Mouse (Mus musculus): Measurements from ENCODE around the gene Akap11. TPM values are rescaled to one million over a fixed set of nuclear protein-coding genes. Genes with fewer than 3 reads are reported as not detected.

Akap11 gene
- polyA plus RNA-seq, 1 experiment = 1.6 TPM

GRCm38 (mm10) chr14:78474058-78474457 lies 62.5 kb downstream of the Akap11 start:
- no peaks in the 10 kb centered on the region for H3K36me3 ChIP-seq (ENCODE audit: control insufficient read depth, insufficient read depth, low read length)
- H3K4me1 ChIP-seq (ENCODE audit: control insufficient read depth, insufficient read depth, insufficient read length, low read length) = no peaks in the 10 kb centered on the region
- TF ChIP-seq POLR2A (IDR thresholded peaks at IDR 0.05; ENCODE audit: low read depth, low read length) (no peak), CTCF (IDR thresholded peaks at IDR 0.05; ENCODE audit: extremely low read depth, insufficient read length, insufficient replicate concordance, low read depth, low read length) (no peak)
- no peak overlapping the region for H3K4me3 ChIP-seq (ENCODE audit: low read depth, low read length)
- H3K27ac ChIP-seq (ENCODE audit: insufficient read depth, low read depth, low read length) = no peak overlapping the region
- H3K27me3 ChIP-seq (ENCODE audit: control insufficient read depth, insufficient read depth, low read length) = no peaks in the 10 kb centered on the region
- 74% methylated on average over 3 of the region's 3 CpGs for WGBS

- no peaks in the 10 kb centered on the region for H3K36me3 ChIP-seq (ENCODE audit: control insufficient read depth, insufficient read depth, low read length)
- no peak overlapping the region for H3K4me3 ChIP-seq (ENCODE audit: low read depth, low read length)
- no peaks in the 10 kb centered on the region for H3K27me3 ChIP-seq (ENCODE audit: control insufficient read depth, insufficient read depth, low read length)
- no peaks in the 10 kb centered on the region for H3K4me1 ChIP-seq (ENCODE audit: control insufficient read depth, insufficient read depth, insufficient read length, low read length)
- 90% methylated on average over 4 of the region's 4 CpGs for WGBS
- no peak overlapping the region for H3K27ac ChIP-seq (ENCODE audit: insufficient read depth, low read depth, low read length)
- TF ChIP-seq POLR2A (IDR thresholded peaks at IDR 0.05; ENCODE audit: low read depth, low read length) (no peak), CTCF (IDR thresholded peaks at IDR 0.05; ENCODE audit: extremely low read depth, insufficient read length, insufficient replicate concordance, low read depth, low read length) (no peak)
These were observed 65.9 kb downstream of the Akap11 start for GRCm38 (mm10) chr14:78470714-78471113.

GRCm38 (mm10) chr14:78468991-78469390 lies 67.6 kb downstream of the Akap11 start:
- Histone ChIP-seq H3K27me3 (ENCODE audit: control insufficient read depth, insufficient read depth, low read length) (no peaks in the 10 kb centered on the region), H3K27ac (ENCODE audit: insufficient read depth, low read depth, low read length) (no peak overlapping the region), H3K4me3 (ENCODE audit: low read depth, low read length) (no peak overlapping the region), H3K4me1 (ENCODE audit: control insufficient read depth, insufficient read depth, insufficient read length, low read length) (no peaks in the 10 kb centered on the region), H3K36me3 (ENCODE audit: control insufficient read depth, insufficient read depth, low read length) (no peaks in the 10 kb centered on the region)
- TF ChIP-seq CTCF (IDR thresholded peaks at IDR 0.05; ENCODE audit: extremely low read depth, insufficient read length, insufficient replicate concordance, low read depth, low read length) = no peak
- TF ChIP-seq POLR2A (IDR thresholded peaks at IDR 0.05; ENCODE audit: low read depth, low read length) = no peak
- 80% methylated on average over 7 of the region's 7 CpGs for WGBS

GRCm38 (mm10) chr14:78467994-78468393 lies 68.6 kb downstream of the Akap11 start:
- WGBS = 85% methylated on average over 4 of the region's 4 CpGs
- no peak for TF ChIP-seq POLR2A (IDR thresholded peaks at IDR 0.05; ENCODE audit: low read depth, low read length)
- no peak for TF ChIP-seq CTCF (IDR thresholded peaks at IDR 0.05; ENCODE audit: extremely low read depth, insufficient read length, insufficient replicate concordance, low read depth, low read length)
- no peak overlapping the region for H3K27ac ChIP-seq (ENCODE audit: insufficient read depth, low read depth, low read length)

DNA sequence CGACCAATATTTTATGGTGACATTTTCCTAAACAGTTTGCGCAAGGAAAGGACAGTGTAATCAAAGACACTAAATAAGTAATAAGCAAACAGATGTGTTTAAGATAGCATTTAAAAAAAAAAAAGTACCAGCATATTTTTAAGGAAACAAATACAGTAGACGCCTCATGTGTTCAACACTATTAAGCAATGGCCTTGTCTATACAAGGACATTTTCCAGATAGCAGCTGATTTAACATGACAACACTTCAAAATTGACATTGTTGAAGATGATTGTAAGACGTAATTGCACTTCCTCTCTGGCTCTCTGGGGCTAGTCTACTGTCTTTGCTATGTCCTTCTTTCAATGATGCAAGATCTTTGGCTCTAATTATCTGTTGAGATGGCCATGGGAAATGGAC lies 72.3 kb downstream of the Akap11 start:
- TF ChIP-seq POLR2A (IDR thresholded peaks at IDR 0.05; ENCODE audit: low read depth, low read length) (no peak), CTCF (IDR thresholded peaks at IDR 0.05; ENCODE audit: extremely low read depth, insufficient read length, insufficient replicate concordance, low read depth, low read length) (no peak)
- Histone ChIP-seq H3K27me3 (ENCODE audit: control insufficient read depth, insufficient read depth, low read length) (no peaks in the 10 kb centered on the region), H3K27ac (ENCODE audit: insufficient read depth, low read depth, low read length) (no peak overlapping the region), H3K4me1 (ENCODE audit: control insufficient read depth, insufficient read depth, insufficient read length, low read length) (no peaks in the 10 kb centered on the region), H3K36me3 (ENCODE audit: control insufficient read depth, insufficient read depth, low read length) (no peaks in the 10 kb centered on the region), H3K4me3 (ENCODE audit: low read depth, low read length) (no peak overlapping the region)
- WGBS = 63% methylated on average over 4 of the region's 4 CpGs

More at GRCm38 (mm10) chr14:78467994-78468393, 68.6 kb downstream of the Akap11 start:
- Histone ChIP-seq H3K36me3 (ENCODE audit: control insufficient read depth, insufficient read depth, low read length) (no peaks in the 10 kb centered on the region), H3K4me3 (ENCODE audit: low read depth, low read length) (no peak overlapping the region), H3K4me1 (ENCODE audit: control insufficient read depth, insufficient read depth, insufficient read length, low read length) (no peaks in the 10 kb centered on the region), H3K27me3 (ENCODE audit: control insufficient read depth, insufficient read depth, low read length) (no peaks in the 10 kb centered on the region)

- H3K27me3 ChIP-seq (ENCODE audit: control insufficient read depth, insufficient read depth, low read length) = no peaks in the 10 kb centered on the region; the same call in 1 of the 2 replicates
These were observed 77.5 kb downstream of the Akap11 start for GRCm38 (mm10) chr14:78459121-78459520.

DNA sequence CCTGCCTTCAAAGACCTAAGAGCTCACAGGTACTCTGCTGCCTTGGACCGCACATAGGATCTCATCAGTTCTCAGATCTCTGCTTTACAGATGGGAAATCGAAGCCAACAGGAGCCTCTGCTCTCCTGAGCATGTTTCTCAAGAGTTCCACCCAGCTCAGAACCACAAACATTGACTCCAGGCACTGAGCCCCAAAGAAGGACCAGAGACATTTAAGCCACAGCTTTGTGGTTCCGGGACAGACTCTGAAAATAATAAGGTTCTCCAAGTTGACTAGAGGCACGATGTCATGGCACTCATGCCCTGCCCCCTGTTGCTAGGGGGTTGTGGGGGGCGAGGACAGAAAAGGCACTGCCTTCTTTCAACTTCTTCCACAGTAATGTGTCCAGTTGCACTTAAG lies 77.9 kb downstream of the Akap11 start:
- TF ChIP-seq POLR2A (IDR thresholded peaks at IDR 0.05; ENCODE audit: low read depth, low read length) (no peak), CTCF (IDR thresholded peaks at IDR 0.05; ENCODE audit: extremely low read depth, insufficient read length, insufficient replicate concordance, low read depth, low read length) (no peak)

More at GRCm38 (mm10) chr14:78459121-78459520, 77.5 kb downstream of the Akap11 start:
- no peaks in the 10 kb centered on the region for H3K36me3 ChIP-seq (ENCODE audit: control insufficient read depth, insufficient read depth, low read length)
- H3K27ac ChIP-seq (ENCODE audit: insufficient read depth, low read depth, low read length) = no peak overlapping the region
- TF ChIP-seq POLR2A (IDR thresholded peaks at IDR 0.05; ENCODE audit: low read depth, low read length) (no peak), CTCF (IDR thresholded peaks at IDR 0.05; ENCODE audit: extremely low read depth, insufficient read length, insufficient replicate concordance, low read depth, low read length) (no peak)
- no peak overlapping the region for H3K4me3 ChIP-seq (ENCODE audit: low read depth, low read length)
- no peaks in the 10 kb centered on the region for H3K4me1 ChIP-seq (ENCODE audit: control insufficient read depth, insufficient read depth, insufficient read length, low read length)
- WGBS = 51% methylated on average over 5 of the region's 5 CpGs

More for the DNA sequence above, 77.9 kb downstream of the Akap11 start:
- H3K36me3 ChIP-seq (ENCODE audit: control insufficient read depth, insufficient read depth, low read length) = no peaks in the 10 kb centered on the region
- WGBS = 66% methylated on average over 5 of the region's 5 CpGs
- no peak overlapping the region for H3K27ac ChIP-seq (ENCODE audit: insufficient read depth, low read depth, low read length)
- no peaks in the 10 kb centered on the region for H3K4me1 ChIP-seq (ENCODE audit: control insufficient read depth, insufficient read depth, insufficient read length, low read length)
- H3K4me3 ChIP-seq (ENCODE audit: low read depth, low read length) = no peak overlapping the region
- H3K27me3 ChIP-seq (ENCODE audit: control insufficient read depth, insufficient read depth, low read length) = no peaks in the 10 kb centered on the region; the same call in 1 of the 2 replicates
